Mouse (Mus musculus): ENCODE measurements at regions not wholly inside any gene's neighbourhood (a gene's known extent, or its start where the extent isn't known, plus 50 kb on each side); places are given as distances from the start of the nearest gene placed in this dataset.

- Histone ChIP-seq H3K36me3 (ENCODE audit: control insufficient read depth, insufficient read depth, low read length, poor library complexity, severe bottlenecking) (no peaks in the 10 kb centered on the region), H3K4me3 (ENCODE audit: insufficient read depth in 1 of 2, low read depth in 1 of 2, low read length in 2 of 2, poor library complexity in 1 of 2, severe bottlenecking in 1 of 2) (no peak overlapping the region), H3K4me1 (ENCODE audit: control insufficient read depth in 2 of 2, insufficient read depth in 2 of 2, low read length in 2 of 2, poor library complexity in 1 of 2) (no peaks in the 10 kb centered on the region), H3K9me3 (ENCODE audit: control insufficient read depth, insufficient read depth, low read depth, low read length) (no peaks in the 10 kb centered on the region), H3K9ac (ENCODE audit: insufficient read depth, low read depth, low read length, poor library complexity, severe bottlenecking) (no peak overlapping the region), H3K27ac (ENCODE audit: insufficient read depth, low read depth, low read length, poor library complexity, severe bottlenecking) (no peak overlapping the region)
- TF ChIP-seq ZNF384 (IDR thresholded peaks at IDR 0.05; ENCODE audit: low read depth, low read length) (no peak), ZC3H11A (IDR thresholded peaks at IDR 0.05; ENCODE audit: borderline replicate concordance, low read depth, low read length) (no peak), HCFC1 (IDR thresholded peaks at IDR 0.05; ENCODE audit: borderline replicate concordance, insufficient read depth, low read length) (no peak), MAFK (IDR thresholded peaks at IDR 0.05; ENCODE audit: insufficient read depth, low read depth, low read length) (no peak), CHD2 (IDR thresholded peaks at IDR 0.05; ENCODE audit: low read depth, low read length) (no peak)
- in situ Hi-C loops (cut with MboI; ENCODE audit: low sequenced_read_pairs in 2 of 2, unreplicated experiment in 2 of 2) = no loop called here
- no peak for DNase-seq (ENCODE audit: low read depth, low spot score)
Observed at GRCm38 (mm10) chr2:72746476-72747215, 233.6 kb downstream of the Sp3 start.

GRCm38 (mm10) chr2:72747299-72747698 lies 232.9 kb downstream of the Sp3 start:
- no peak overlapping the region for H3K9ac ChIP-seq (ENCODE audit: insufficient read depth, low read depth, low read length, poor library complexity, severe bottlenecking)
- H3K36me3 ChIP-seq (ENCODE audit: control insufficient read depth, insufficient read depth, low read length, poor library complexity, severe bottlenecking) = no peaks in the 10 kb centered on the region
- H3K4me1 ChIP-seq (ENCODE audit: control insufficient read depth in 2 of 2, insufficient read depth in 2 of 2, low read length in 2 of 2, poor library complexity in 1 of 2) = no peaks in the 10 kb centered on the region
- H3K27ac ChIP-seq (ENCODE audit: insufficient read depth, low read depth, low read length, poor library complexity, severe bottlenecking) = no peak overlapping the region
- TF ChIP-seq CHD2 (IDR thresholded peaks at IDR 0.05; ENCODE audit: low read depth, low read length) = no peak
- TF ChIP-seq ZC3H11A (IDR thresholded peaks at IDR 0.05; ENCODE audit: borderline replicate concordance, low read depth, low read length) = no peak
- no peak for TF ChIP-seq ZNF384 (IDR thresholded peaks at IDR 0.05; ENCODE audit: low read depth, low read length)
- H3K9me3 ChIP-seq (ENCODE audit: control insufficient read depth, insufficient read depth, low read depth, low read length) = no peaks in the 10 kb centered on the region
- in situ Hi-C loops (cut with MboI; ENCODE audit: low sequenced_read_pairs in 2 of 2, unreplicated experiment in 2 of 2) = no loop called here
- no peak for DNase-seq (ENCODE audit: low read depth, low spot score)
- H3K4me3 ChIP-seq (ENCODE audit: insufficient read depth in 1 of 2, low read depth in 1 of 2, low read length in 2 of 2, poor library complexity in 1 of 2, severe bottlenecking in 1 of 2) = no peak overlapping the region

GRCm38 (mm10) chr2:72749495-72749894 lies 230.8 kb downstream of the Sp3 start:
- H3K9ac ChIP-seq (ENCODE audit: insufficient read depth, low read depth, low read length, poor library complexity, severe bottlenecking) = no peak overlapping the region
- peak; percentile 13 for DNase-seq (ENCODE audit: low read depth, low spot score)
- TF ChIP-seq MAFK (IDR thresholded peaks at IDR 0.05; ENCODE audit: insufficient read depth, low read depth, low read length) = no peak
- no peak for TF ChIP-seq CHD2 (IDR thresholded peaks at IDR 0.05; ENCODE audit: low read depth, low read length)
- no peak; the same call in 1 of the 2 replicates for TF ChIP-seq ZNF384 (IDR thresholded peaks at IDR 0.05; ENCODE audit: low read depth, low read length)
- no peak for TF ChIP-seq HCFC1 (IDR thresholded peaks at IDR 0.05; ENCODE audit: borderline replicate concordance, insufficient read depth, low read length)
- TF ChIP-seq ZC3H11A (IDR thresholded peaks at IDR 0.05; ENCODE audit: borderline replicate concordance, low read depth, low read length) = no peak
- no peak overlapping the region for H3K27ac ChIP-seq (ENCODE audit: insufficient read depth, low read depth, low read length, poor library complexity, severe bottlenecking)
- no peaks in the 10 kb centered on the region for H3K4me1 ChIP-seq (ENCODE audit: control insufficient read depth in 2 of 2, insufficient read depth in 2 of 2, low read length in 2 of 2, poor library complexity in 1 of 2)
- in situ Hi-C loops (cut with MboI; ENCODE audit: low sequenced_read_pairs in 2 of 2, unreplicated experiment in 2 of 2) = no loop called here
- no peaks in the 10 kb centered on the region for H3K9me3 ChIP-seq (ENCODE audit: control insufficient read depth, insufficient read depth, low read depth, low read length)
- no peak overlapping the region for H3K4me3 ChIP-seq (ENCODE audit: insufficient read depth in 1 of 2, low read depth in 1 of 2, low read length in 2 of 2, poor library complexity in 1 of 2, severe bottlenecking in 1 of 2)
- H3K36me3 ChIP-seq (ENCODE audit: control insufficient read depth, insufficient read depth, low read length, poor library complexity, severe bottlenecking) = no peaks in the 10 kb centered on the region

- no peak overlapping the region for H3K27ac ChIP-seq (ENCODE audit: insufficient read depth, low read depth, low read length, poor library complexity, severe bottlenecking)
- in situ Hi-C loops (cut with MboI; ENCODE audit: low sequenced_read_pairs in 2 of 2, unreplicated experiment in 2 of 2) = no loop called here
- TF ChIP-seq MAFK (IDR thresholded peaks at IDR 0.05; ENCODE audit: insufficient read depth, low read depth, low read length) = no peak
- no peak for TF ChIP-seq HCFC1 (IDR thresholded peaks at IDR 0.05; ENCODE audit: borderline replicate concordance, insufficient read depth, low read length)
- TF ChIP-seq ZC3H11A (IDR thresholded peaks at IDR 0.05; ENCODE audit: borderline replicate concordance, low read depth, low read length) = no peak
- no peak for TF ChIP-seq ZNF384 (IDR thresholded peaks at IDR 0.05; ENCODE audit: low read depth, low read length)
- TF ChIP-seq CHD2 (IDR thresholded peaks at IDR 0.05; ENCODE audit: low read depth, low read length) = no peak
- DNase-seq (ENCODE audit: low read depth, low spot score) = no peak
- H3K9me3 ChIP-seq (ENCODE audit: control insufficient read depth, insufficient read depth, low read depth, low read length) = no peaks in the 10 kb centered on the region
- H3K9ac ChIP-seq (ENCODE audit: insufficient read depth, low read depth, low read length, poor library complexity, severe bottlenecking) = no peak overlapping the region
- H3K36me3 ChIP-seq (ENCODE audit: control insufficient read depth, insufficient read depth, low read length, poor library complexity, severe bottlenecking) = no peaks in the 10 kb centered on the region
- H3K4me1 ChIP-seq (ENCODE audit: control insufficient read depth in 2 of 2, insufficient read depth in 2 of 2, low read length in 2 of 2, poor library complexity in 1 of 2) = no peaks in the 10 kb centered on the region
- no peak overlapping the region for H3K4me3 ChIP-seq (ENCODE audit: insufficient read depth in 1 of 2, low read depth in 1 of 2, low read length in 2 of 2, poor library complexity in 1 of 2, severe bottlenecking in 1 of 2)
Observed at GRCm38 (mm10) chr2:72751441-72751840, 228.8 kb downstream of the Sp3 start.
